Mouse (Mus musculus): ENCODE results near the gene Mrpl33.
"Not testable (repeated sequence)": the region's sequence is repeated elsewhere in the genome, so short reads cannot be mapped to it uniquely, and the experiment has no call there.

Gene Mrpl33

DNA sequence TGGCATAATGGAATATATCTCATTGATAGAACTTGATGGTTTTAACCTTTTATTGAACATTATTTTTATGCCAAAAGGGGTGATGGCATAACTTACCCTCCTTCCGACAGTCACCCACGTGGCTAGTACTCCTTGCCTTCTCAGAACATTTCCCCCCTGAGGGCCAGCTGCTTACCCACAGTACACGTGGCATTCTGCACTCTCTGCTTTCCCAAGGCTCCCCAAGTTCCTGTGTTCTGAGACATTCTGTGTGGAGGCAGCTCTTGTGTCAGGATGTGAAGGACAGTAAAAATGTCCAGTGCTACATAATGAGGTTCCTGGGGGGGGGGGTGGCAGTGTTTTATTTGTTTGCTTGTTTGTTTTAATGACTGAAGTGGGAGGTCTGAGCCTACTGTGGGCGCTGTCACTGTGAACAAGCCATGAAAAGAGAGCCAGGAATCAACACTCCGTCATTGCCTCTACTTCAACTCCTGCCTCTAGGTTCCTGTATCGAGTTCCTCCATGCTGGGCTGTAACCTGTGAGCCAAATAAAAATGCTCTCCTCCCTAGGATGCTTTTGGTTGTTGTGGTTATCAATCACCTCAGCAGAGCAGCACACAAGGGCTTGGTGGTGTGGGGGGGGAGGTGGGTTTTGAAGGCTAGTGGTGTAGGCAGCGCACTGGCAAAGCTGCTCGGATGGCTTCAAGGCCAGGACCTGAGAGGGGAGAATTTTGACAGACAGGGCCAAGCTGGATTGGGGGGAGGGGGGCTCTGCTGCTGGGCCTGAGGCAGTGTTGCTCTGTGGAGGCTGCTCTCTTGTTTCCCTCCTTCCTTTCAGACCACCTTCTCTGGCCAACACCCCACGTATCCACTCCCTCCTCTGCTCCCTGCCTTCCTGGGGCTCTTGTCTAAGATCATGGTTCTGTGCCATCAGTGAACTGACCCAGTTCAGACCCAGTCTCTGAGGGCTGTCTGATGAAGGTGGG, 31.1 kb downstream of the Mrpl33 start:
- in situ Hi-C loops (cut with MboI; ENCODE audit: low pct_unique_long_range_greater_than_20kb in 1 of 2, low sequenced_read_pairs in 2 of 2, unreplicated experiment in 1 of 2), result no loop called here

DNA sequence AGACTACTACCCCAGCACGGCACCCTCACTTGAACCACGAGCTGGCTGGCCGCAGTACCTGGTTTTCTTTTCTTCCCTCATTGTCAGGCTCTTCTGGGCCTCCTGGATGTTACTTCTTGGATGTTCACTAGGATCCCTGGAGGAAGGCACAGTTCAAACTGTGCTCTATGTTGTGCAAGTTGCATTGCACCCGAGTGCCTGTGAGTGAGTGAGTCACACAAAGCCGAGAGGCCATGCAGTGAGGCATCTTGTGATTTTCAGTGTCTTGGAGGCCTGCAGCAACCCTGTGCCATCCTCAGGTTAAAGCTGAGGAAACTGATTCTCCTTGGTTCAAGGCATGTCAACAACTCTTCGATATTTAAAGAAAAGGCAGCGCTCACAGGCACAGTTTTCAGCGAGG, 31.8 kb downstream of the Mrpl33 start:
- in situ Hi-C loops (cut with MboI; ENCODE audit: low pct_unique_long_range_greater_than_20kb in 1 of 2, low sequenced_read_pairs in 2 of 2, unreplicated experiment in 1 of 2), result no loop called here

DNA sequence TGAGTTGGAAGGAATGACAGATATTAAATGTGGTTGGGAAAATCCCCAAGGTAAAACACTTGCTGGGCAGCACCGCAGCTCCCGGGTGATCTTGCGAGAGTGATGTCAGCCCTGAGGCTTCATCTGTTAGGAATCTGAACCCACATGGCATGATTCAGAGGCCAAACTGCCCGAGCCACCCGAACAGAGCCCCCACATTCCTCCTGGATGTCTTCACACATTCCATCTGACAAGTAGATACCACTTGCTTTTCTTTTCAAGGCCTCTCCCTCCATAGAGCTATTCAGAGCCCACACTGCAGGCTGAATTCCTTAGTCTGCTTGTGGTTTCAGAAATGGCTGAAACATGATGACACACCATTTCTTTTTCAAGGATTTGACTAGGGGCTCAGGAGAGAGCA, 33.3 kb downstream of the Mrpl33 start:
- in situ Hi-C loops (cut with MboI; ENCODE audit: low pct_unique_long_range_greater_than_20kb in 1 of 2, low sequenced_read_pairs in 2 of 2, unreplicated experiment in 1 of 2), result no loop called here

DNA sequence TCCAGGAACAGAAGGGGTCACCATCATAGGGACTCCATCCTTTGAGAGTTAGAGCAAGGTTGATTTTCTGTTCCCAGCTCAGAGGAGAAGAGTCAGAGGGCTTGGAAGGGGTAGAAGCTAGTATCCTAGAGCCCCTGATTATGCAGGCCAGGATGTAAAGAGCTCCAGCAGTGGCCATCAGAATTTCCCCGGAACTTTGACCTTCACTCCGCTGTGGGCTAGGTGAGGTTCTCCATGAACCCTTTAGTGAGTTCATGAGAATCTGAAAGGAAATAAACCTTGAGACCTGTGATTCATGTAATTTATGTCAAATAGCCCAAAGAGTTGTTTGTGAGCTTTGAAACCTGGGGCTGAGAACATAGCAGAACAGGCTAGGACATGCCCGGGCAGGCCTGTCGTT, 34.4 kb downstream of the Mrpl33 start:
- in situ Hi-C loops (cut with MboI; ENCODE audit: low pct_unique_long_range_greater_than_20kb in 1 of 2, low sequenced_read_pairs in 2 of 2, unreplicated experiment in 1 of 2), result not testable (repeated sequence)

DNA sequence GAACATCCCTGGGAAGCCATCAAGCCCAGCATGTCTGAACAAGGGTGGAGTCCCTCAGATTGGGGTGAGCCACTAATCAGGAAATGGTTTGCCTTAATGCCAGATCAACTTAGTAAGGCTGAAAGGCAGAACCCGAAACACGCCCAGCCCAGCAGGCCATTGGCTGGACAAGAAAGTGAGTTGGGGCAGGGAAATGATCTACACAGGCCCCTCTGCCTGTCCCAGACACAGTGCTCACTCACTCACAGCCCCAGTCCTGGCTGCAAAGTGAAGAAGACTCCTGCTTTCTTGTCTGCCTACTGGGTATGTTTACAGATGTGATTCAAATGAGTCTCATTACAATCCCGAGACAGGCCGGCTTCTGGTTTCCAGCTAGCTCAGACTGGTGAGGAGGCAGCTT, 37.4 kb downstream of the Mrpl33 start:
- in situ Hi-C loops (cut with MboI; ENCODE audit: low pct_unique_long_range_greater_than_20kb in 1 of 2, low sequenced_read_pairs in 2 of 2, unreplicated experiment in 1 of 2), result no loop called here

DNA sequence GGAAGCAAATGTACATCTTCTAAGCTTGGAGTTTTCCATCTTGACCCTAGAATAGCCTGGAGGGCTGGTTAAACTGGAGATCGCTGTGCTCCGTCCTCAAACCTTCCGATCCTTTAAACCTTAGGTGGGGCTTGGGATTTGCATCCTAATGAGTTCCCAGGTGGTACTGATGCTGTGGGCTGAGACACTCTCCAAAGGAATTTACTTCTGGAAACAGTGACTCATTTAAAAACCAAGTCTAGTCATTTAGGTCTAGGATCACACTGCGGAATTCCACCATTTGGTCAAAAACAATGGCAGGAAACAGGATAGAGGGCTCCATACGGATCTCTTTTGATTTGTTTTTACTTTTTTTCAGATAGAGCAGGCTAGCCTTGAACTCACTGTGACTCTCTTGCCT, 37.9 kb downstream of the Mrpl33 start:
- in situ Hi-C loops (cut with MboI; ENCODE audit: low pct_unique_long_range_greater_than_20kb in 1 of 2, low sequenced_read_pairs in 2 of 2, unreplicated experiment in 1 of 2), result no loop called here

DNA sequence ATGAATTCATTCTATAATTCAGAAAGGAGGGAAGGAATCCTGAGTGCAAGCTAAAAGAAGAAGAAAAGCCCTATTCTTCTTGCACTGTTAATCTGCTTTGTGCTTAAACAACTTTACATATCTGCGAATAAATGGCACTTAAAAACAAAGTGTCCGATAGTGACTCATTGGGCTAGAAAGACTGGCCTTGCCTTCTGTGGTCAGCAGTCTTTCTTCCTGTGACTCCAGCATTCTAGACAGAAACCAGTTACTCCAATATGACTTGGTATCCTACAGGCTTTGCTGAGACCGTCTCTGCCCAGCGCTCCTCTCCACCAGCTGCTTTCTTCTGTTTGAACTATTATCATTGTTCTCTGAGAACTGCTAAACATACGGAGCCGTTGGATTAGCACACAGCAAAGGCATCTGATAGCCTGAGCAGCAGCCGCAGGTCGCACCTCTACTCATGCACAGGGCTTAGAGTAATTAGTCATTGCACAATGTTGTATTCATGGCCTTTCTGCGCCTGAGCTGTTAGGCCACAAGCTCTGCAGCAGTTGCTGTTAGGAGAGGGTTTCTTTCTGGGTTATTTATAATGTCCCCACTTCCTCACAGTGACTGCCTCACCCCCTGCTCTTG, 40.0 kb downstream of the Mrpl33 start:
- in situ Hi-C loops (cut with MboI; ENCODE audit: low pct_unique_long_range_greater_than_20kb in 1 of 2, low sequenced_read_pairs in 2 of 2, unreplicated experiment in 1 of 2), result no loop called here

DNA sequence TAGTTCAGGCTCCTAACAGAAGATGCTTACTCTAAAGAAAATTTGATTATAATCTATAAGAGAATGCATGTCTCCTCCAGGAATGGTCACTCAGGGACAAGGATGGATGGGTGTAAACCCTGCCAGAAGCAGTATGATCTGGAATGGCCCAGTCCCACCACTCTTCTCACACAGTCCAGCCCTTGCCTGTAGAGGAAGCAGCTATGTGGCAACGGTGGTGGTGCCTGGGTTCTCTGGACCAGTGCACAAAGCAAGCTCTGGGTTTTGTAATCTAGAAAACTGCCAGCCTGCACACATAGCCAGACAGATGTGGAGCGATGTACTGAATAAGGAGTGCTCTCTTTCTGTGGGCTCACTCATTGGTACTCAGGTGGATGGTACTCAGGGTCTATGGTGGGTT, 43.8 kb downstream of the Mrpl33 start:
- in situ Hi-C loops (cut with MboI; ENCODE audit: low pct_unique_long_range_greater_than_20kb in 1 of 2, low sequenced_read_pairs in 2 of 2, unreplicated experiment in 1 of 2), result no loop called here

DNA sequence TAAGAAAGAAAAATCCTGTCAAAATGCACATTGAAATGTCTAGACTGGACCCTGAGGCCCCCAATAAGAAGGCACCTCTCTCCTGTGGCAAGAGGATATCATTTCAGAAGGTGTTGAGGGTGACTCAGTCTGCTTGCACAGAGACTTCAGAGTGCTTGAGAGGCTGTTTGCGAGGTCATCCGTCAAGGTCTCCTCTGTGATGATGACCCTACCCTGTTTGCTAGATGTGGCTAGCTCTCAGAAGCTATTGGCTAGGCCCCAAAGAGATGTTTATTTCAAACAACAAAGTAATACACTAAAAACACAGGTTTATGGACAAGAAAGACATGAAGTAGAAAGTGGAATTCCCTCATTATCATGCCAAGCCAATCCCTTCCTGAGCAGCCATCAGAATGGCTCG, 45.6 kb downstream of the Mrpl33 start:
- in situ Hi-C loops (cut with MboI; ENCODE audit: low pct_unique_long_range_greater_than_20kb in 1 of 2, low sequenced_read_pairs in 2 of 2, unreplicated experiment in 1 of 2), result no loop called here

DNA sequence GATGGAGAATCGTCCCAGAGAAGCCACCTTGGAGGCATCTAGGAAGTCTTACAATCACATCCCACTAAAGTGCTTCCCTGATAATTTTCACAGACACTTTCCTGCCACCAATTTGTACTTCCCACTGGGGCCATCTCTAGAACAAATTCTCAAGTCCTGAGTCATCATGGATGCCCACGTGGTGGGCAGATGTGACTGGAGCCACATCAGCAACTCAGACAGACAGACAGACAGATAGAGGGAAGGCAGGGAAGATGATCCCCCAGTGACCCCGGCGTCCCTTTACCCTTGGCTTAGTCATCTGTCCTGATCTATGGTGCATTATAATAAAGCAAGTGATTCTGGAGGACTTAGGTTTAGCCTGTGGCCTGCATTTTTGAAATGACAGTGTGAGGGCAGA, 47.5 kb downstream of the Mrpl33 start:
- in situ Hi-C loops (cut with MboI; ENCODE audit: low pct_unique_long_range_greater_than_20kb in 1 of 2, low sequenced_read_pairs in 2 of 2, unreplicated experiment in 1 of 2), result no loop called here

DNA sequence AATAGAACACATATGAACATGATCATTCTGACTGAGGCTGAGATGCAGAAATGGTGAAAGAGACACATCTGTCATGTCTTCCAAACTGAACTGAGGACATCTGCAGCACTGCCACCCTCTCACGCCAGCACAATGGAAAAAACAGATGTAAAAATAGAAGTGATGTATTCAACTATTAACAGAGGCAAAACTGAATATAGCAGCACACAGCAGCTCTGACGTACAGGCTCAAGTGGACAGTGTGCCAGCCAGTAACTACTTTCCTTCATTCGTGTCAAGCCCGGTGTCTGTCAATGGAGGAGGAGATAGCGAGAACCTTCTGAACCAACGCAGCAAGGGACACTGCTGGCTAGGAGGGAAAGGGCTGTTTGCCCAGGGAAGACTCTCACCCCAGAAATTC, 48.1 kb downstream of the Mrpl33 start:
- in situ Hi-C loops (cut with MboI; ENCODE audit: low pct_unique_long_range_greater_than_20kb in 1 of 2, low sequenced_read_pairs in 2 of 2, unreplicated experiment in 1 of 2), result no loop called here

DNA sequence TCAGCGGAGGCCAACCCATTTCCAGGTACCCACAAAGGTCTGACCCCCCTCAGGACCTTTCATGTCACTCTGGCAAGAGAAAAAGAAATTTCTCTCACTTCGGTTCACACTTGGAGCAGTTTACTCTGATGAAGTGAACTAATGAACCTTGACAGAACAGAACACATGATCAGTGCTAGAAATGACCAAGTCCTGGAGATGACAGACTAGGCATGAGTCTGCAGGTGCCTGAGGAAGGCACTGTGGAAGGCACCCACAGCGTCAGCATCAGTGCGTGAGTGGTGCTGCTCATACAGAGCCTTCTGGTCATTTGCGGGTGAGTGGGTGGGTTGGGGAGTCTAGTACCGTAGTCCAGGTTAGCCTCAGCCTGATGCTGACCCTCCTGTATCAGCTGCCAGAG, 49.1 kb downstream of the Mrpl33 start:
- in situ Hi-C loops (cut with MboI; ENCODE audit: low pct_unique_long_range_greater_than_20kb in 1 of 2, low sequenced_read_pairs in 2 of 2, unreplicated experiment in 1 of 2), result no loop called here

DNA sequence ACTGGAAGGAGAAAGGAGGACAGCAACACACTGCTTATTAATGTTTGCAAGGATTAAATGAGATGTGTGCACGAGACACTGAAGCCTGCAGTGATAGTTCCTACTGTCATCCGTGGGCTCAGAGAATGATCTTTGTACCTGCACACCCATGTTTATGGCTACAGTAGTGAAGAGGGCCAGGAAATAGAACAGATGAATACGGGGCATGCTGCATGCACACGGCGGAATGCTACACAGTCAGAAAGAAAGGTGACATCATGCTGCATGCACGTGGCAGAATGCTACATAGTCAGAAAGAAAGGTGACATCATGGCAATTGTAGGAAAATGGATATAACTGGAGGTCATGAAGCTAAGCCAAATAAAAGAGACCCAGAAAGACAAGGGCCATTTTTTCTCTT, 49.8 kb downstream of the Mrpl33 start:
- in situ Hi-C loops (cut with MboI; ENCODE audit: low pct_unique_long_range_greater_than_20kb in 1 of 2, low sequenced_read_pairs in 2 of 2, unreplicated experiment in 1 of 2), result no loop called here

DNA sequence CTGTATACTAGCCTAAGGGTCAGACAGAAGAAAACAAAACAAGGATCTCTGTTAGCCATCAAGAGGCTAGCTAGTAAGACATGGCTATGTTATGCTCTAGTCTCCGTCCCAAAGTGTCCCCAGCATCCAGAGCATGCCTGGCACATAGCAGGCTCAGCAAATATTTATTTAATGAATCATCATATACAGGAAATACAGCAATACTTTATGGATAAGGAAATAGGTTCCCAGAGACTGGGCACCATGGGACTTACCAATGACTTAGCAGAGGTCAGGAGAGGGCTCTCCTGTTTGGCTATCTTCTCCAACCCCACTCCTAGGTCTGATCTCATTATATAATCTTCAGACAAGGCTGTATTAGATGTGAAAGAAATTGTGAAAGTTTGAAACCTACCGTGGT, 50.6 kb downstream of the Mrpl33 start:
- in situ Hi-C loops (cut with MboI; ENCODE audit: low pct_unique_long_range_greater_than_20kb in 1 of 2, low sequenced_read_pairs in 2 of 2, unreplicated experiment in 1 of 2), result no loop called here

DNA sequence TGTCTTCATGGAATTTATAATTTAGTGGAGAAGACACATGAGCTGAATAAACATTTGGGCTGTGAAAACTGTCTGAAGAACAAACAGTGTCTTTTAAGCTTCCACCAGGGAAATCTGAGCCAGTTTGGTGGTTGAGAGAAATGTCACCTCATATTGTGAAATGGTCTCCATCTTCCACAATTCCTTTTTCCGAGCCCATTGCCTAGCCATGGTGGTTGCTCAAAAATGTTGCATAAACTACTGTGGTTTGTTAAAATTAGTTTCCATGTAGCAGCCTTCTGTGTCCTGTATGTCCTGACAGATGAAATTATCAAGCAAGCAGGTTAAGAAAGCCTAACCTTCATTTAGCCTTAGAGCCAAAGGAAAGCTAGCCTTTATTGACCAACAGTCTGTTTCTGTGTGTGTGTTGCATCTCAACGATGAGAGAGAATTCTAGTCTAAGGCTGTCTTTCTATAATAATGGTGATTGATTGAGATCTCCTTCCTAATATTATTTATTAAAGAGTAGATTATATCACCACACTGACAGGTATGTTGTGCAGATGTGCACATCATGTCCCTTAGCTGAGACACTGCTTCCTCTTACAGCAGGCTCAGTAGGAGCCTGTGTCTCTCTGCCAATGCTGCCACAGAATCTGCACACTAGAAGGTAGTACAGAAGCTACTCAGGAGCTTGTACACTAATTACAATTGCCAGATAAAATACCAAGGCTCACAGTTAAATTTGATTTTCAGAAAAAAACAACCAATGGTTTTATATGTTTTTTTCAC, 54.0 kb downstream of the Mrpl33 start:
- in situ Hi-C loops (cut with MboI; ENCODE audit: low pct_unique_long_range_greater_than_20kb in 1 of 2, low sequenced_read_pairs in 2 of 2, unreplicated experiment in 1 of 2), result no loop called here

DNA sequence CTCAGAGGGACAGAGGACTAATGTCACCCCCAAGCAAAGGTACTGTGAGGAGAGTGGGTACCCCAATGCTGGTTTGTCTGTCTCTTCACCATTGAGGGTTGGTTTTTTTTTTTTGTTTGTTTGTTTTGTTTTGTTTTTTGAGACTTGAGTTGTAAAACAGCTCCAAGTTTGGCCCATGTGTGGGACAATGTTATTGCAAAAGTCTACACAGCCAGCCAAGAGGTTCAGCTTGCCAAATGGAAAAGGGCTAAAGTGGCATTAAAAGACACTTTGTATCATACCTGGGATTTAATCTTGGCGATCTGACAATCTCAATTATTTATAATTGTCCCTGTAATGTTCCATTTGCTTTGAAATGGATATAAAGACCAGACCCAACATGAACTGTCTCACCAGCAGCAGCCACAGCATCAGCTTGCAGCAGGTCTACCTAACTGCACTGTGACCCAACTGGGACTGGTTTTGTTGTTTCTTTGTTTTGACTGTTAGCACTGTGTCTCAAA, 59.0 kb downstream of the Mrpl33 start:
- in situ Hi-C loops (cut with MboI; ENCODE audit: low pct_unique_long_range_greater_than_20kb in 1 of 2, low sequenced_read_pairs in 2 of 2, unreplicated experiment in 1 of 2), result no loop called here

DNA sequence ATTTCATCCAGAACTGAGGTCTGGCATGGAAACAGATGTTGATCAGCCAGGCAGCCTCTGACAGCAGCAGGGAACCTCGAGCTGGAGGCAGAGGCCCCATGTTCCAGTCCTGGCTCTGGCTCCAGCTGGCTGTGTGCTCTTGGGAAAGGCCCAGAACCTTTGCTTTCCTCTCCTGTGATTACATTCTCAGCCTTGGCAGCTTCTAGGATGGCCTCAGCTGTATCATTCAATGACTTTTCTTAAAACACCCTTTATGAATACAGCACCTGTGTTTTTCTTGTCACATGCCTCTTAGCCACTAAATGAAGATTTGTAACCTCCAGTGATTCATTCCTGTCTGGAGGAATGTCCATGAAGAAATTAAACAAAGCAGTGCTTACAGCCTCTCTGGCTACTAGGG, 69.4 kb downstream of the Mrpl33 start:
- in situ Hi-C loops (cut with MboI; ENCODE audit: low pct_unique_long_range_greater_than_20kb in 1 of 2, low sequenced_read_pairs in 2 of 2, unreplicated experiment in 1 of 2), result no loop called here

DNA sequence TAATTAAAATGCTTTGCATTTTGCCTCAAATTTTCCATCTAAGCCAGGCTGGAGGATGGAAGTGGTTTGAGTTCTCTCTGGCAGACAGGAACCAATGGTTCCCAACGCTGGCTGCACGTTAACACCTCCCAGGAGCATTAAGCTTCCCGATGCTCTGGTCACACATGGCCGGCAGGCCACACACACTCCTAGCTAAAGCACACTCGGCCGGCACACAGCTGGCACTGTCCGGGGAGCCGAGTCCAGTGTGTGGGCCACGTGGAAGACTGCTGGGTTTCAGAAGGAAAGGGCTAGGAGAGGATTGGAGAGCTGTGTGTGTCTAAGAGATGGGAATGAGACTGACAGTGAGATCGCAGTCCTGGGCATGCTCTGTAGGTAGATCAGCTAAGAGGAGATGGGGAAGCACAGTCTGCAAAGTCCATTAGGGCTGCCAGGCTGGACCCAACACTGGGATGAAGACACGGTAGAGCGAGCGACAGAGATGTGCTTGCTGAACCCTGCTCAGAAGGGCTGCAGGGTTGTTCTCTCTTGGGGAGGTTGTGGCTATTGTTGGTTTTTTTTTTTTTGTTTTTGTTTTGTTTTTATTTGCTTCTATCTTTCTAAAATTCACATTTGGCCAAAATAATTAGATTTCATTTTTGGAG, 71.7 kb downstream of the Mrpl33 start:
- in situ Hi-C loops (cut with MboI; ENCODE audit: low pct_unique_long_range_greater_than_20kb in 1 of 2, low sequenced_read_pairs in 2 of 2, unreplicated experiment in 1 of 2), result no loop called here

DNA sequence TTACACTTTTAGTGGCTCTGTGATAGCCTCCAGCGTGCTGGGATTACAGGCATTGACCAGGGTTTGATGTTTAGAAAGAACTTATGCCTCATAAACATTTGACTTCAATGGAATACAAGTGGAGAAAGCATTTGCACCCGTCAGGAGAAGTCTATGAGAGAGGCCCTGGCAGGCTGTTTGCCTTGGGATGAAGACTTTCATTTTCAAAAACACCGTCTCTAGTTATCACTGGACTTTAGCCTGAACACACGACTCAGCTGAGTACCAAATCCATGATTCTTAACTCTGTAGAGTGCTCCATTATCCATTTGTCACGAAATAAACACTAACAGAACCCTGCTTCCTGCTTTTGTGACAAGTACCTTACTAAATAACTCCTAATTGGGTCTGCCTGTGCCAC, 73.2 kb downstream of the Mrpl33 start:
- in situ Hi-C loops (cut with MboI; ENCODE audit: low pct_unique_long_range_greater_than_20kb in 1 of 2, low sequenced_read_pairs in 2 of 2, unreplicated experiment in 1 of 2), result no loop called here
